Mouse (Mus musculus) 416B (cell line): ENCODE measurements around the gene Ddx11.

Experiments used
- DNase-seq: peaks from one replicate; pipeline ENCODE4 v3.0.0; 2011; ENCODE audit warnings: low read depth

Gene Ddx11

DNA sequence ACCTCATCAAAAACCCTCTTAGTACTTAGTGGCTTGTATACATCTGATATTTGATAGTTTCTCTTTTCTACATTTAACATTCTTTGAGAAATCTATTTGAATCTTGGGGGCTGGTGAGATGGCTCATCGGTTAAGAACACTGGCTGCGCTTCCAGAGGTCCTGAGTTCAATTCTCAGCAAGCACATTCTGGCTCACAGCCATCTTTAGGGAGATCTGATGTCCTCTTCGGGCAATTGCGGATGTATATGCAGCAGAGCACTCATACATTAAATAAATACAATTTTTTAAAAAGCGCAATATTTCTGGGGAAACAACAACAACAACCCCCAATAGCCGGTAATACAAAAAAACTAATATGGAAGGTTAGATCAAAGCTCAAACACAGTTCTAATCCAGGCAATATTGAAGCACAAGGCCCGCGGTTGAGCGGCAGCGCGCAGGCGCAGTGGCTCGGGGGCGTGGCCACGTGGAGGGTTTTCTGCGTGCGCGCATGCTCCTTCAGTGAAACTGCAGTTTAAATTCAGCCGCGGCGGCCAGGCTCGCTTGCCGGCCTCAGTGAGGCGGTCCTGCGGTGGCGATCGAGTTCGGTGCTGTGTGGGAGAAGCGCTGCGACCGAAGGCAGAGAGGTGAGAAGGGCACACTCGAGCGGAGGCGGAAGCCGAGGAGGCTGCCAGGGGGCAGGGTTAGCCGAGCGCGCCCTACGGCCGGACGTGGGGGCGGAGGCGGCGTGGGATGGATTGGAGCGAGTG is at the start of gene Ddx11:
Gene Ddx11, plus strand, starts transcription at position 455 of the 750 bp plus-strand sequence.
- peak; percentile 93 for DNase-seq

DNA sequence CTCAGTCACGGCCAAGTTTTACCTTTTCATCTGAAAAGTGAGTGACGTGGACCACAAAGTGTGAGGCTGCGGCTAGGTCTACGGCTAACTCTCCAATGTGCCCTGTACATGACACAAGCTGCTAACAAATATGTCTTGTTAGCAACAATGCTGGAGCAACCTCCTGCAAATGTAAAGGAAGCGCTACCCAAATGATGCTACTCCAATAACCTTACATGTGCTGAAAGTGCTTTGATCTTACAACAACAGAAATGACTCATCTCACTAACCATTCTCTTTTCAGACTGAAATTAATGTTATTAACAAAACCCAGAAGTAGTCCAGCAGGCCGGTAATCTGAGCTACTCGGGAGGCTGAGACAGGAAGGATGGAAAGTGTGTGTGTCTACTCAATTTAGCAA is 49.3 kb upstream of the Ddx11 start:
- peak; percentile 76 for DNase-seq

DNA sequence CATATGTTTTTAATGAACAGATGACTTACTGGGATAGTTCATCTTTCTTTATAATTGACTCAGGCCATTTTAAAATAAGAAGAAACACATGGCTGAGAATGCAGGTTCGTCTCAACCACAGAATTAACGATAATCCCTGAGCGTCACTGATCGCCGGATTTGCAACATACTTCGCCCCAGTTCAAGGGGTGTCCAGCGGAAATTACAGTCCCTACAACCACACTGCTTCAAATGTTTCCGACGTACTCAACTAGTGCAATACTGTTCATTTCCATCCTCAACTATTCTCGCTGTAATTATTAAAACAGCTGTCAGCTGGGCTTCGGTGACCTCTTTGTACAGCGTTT is 47.5 kb upstream of the Ddx11 start:
- DNase-seq = peak; percentile 74

DNA sequence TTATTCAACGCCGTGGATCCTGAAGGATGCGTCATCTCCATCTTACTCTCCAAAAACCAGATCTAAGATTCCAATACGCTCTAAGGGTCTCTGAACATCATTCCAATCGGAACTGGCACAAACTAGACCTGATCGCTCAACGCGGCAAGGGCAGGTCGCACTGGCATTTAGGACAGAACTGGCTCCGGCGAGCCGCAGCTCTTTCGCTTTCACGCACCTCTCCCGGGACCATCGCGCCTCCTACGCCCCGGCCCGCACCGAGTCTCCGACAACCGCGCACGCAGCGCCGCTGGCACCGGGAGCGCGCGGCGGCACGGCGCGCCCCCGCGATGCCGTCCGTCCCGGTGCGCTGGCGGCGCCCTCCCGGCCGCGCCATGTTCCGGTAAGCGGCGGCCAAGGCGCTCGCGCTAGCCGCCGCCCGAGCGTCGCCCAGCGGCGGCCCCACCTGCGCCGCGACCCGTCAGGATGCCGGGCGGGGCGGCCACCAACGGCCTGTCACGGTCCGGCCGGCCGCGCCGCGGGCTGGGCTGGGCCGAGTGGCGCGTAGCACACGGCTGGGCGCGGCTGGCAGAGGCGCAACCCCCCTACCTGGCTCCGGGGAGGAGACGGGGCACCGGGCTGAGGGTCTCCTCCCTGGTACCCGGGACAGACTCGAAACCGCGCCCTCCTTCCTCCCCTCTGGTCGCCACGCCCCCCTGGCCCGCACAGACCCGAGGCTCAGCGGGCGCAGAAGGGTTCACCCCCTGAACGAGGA is 47.0 kb upstream of the Ddx11 start:
- no peak for DNase-seq

DNA sequence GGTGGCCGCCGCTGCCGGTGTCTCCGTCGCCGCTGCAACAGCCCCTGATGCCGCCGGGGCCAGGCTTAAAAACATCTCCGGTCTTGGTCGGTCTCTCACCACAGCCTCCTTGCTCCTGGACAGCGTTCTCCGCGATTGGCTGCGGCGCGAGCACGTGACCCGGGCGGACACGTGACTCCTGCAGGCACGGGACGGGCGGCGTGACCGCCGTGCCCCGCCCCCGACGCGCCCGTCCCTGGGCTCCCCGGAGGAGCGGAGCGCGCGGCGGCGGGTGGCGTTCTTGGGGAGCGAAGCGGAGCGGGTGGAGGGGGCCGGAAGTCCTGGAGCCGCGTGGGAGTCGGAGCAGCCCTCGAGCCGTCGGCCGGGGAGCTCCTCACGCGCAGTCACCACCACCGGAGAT is 46.4 kb upstream of the Ddx11 start, which contains the start of gene Ankrd12:
Gene Ankrd12, minus strand, starts transcription at position 156 of the 400 bp plus-strand sequence.
- DNase-seq = peak; percentile 93

DNA sequence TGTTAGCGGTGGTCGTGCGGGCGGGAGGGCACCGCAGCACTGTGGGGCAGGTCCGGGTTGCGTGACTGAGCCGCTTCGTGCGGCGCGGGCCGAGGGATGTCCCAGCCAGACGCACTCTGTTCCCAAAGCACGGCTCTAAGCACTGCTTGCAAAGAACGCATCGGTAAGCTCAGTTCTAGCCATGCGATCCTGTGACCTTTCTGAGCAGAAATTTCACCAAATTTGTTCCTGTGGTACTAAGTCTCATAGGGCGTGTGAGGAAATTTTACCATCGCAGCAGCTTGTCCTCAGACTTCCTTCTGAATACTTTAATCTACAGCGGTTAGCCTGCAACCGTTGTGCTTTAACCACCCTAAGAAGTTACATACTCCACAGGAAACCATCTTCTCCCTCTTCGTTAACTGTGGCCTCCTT is 45.9 kb upstream of the Ddx11 start:
- peak; percentile 70 for DNase-seq

DNA sequence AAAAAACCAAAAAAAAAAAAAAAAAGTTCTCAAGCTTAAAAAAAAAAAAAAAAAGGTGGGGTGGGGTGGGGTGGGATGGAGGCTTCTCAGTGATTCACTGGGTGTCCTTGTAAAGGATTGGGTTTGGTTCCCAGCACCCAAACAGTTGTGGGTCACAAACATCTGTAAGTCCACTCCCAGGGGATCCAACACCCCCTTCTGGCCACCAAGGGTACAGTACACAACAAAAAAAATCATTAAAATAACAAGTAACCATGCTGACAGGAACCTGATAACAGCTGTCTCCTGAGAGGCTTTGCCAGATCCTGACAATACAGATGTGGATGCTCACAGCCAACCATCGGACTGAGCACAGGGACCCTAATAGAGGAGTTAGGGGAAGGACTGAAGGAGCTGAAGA is 38.8 kb upstream of the Ddx11 start:
- peak; percentile 30 for DNase-seq

DNA sequence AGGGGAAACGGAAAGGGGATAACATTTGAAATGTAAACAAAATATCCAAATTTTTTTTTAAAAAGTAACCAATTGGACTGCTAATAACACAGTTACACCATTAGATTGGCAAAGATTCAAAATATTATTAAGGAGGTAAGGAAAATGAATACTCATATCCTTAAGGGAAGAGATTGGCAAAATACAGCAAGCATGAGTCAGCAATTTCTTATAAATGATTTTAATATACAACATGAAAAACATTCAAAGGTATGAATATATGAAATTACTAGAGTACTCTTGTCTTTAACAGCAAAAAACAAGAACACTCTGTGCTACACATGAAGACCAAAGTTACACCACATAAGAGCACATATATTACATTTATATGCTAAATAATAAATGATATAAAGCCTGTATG is 38.3 kb upstream of the Ddx11 start:
- DNase-seq = no peak

DNA sequence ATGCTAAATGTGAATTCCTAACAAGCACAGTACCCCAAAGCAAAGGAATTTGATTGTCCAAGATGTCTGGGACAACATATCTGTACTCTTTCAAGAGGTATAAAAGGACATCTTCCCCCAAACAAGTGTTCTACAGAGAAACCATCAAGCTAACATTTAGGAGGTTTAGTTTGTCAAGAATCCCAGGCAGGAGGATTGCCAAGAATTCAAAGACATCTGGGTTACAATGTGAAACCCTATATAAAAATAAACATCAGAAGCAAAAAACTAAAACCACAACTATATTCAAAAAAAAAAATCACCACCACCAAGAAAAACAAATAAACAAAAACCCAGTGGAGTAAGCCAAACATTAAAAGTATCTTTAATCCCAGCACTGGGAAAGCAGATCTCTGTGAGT is 33.1 kb upstream of the Ddx11 start:
- DNase-seq = no peak

DNA sequence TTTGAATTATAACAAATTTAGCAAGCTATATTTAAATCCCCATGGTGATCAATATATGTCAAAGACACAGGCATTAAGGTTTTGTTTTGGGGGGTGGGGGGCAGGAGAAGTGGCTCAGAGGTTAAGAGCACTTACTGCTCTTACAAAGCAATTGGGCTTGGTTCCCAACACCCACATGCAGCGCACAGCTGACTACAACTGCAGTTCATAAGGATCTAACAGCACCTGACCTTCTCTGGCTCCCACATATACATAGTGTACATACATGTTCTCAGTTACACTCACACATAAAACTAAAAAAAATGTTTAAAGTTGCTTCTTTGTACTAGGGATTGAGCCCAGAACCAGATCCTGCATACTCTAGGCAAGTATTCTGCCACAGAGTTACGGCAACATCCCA is 31.9 kb upstream of the Ddx11 start:
- DNase-seq = no peak

DNA sequence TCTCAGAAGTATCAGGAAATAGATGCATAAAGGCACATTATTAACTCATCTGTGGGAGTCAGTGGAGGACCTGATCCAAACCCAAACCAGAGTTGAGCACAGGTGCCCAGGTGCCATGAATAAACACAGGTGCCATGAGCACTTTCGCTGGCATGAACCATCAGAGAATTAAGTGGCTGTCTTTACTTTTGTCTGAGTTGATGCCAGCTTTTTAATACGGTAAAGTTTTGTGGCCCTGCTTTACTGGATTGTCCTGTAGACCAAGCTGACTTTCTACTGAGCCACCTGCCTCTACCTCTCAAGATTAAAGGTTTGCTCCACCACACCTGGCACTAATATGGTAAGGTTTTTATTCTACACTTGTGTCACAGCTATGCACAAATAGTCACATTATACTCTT is 31.3 kb upstream of the Ddx11 start:
- DNase-seq = no peak

DNA sequence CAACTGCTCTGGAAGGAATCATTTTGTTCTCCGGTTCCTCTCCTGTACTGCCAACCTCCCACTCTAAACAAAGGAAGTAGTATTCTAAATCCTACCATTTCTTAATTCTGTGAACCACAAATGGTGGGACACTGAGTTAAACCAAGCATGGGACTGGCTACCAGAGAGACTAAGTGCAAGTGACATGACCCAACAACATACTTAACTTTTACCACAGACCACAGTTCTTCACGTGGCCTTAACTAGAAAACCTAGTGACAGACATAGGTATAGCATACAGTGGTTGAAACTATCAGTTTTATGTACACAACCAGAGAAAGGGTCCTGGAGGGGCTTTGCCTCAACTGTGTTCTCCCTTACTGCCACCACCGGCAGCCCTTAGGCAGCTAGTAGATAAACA is 30.7 kb upstream of the Ddx11 start:
- DNase-seq = peak; percentile 17

DNA sequence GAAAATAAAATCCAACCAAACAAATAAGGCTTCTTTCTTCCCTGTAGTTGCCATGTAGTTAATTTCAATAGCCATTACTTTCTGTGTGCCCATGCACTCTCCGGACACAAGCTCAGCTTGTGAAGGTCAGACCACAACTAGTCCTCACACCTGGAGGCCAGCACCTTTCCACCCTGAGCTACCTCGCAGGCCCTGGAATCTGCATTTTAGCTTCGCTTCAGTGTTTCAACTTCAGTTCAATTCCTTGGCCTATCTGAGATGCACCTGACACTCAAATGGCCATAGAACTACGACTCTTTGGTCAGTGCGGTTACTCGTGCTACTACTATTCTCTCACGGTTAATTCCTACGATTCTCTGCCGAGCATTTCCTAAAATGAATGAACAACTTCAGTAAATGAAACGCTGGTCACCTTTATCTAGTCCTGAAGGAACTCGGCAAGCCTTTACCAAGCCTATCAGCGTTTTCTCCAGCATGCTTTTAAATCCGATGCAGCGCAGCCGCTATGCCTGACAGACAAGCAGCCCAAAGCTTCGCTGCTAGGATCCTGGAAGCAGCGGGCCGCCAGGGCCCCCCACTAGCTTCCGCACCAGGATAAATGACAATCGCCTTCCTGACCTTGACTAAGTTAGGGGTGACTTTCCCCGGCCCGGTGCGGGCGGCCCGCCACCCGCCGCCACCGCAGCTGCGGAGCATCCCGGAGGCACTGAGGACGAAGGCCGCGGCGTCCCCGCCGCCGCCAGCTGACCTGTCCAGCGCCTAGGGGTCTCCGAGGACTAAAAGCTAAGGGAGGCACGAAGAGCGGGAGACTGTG is 22.5 kb upstream of the Ddx11 start:
- DNase-seq = peak; percentile 41

DNA sequence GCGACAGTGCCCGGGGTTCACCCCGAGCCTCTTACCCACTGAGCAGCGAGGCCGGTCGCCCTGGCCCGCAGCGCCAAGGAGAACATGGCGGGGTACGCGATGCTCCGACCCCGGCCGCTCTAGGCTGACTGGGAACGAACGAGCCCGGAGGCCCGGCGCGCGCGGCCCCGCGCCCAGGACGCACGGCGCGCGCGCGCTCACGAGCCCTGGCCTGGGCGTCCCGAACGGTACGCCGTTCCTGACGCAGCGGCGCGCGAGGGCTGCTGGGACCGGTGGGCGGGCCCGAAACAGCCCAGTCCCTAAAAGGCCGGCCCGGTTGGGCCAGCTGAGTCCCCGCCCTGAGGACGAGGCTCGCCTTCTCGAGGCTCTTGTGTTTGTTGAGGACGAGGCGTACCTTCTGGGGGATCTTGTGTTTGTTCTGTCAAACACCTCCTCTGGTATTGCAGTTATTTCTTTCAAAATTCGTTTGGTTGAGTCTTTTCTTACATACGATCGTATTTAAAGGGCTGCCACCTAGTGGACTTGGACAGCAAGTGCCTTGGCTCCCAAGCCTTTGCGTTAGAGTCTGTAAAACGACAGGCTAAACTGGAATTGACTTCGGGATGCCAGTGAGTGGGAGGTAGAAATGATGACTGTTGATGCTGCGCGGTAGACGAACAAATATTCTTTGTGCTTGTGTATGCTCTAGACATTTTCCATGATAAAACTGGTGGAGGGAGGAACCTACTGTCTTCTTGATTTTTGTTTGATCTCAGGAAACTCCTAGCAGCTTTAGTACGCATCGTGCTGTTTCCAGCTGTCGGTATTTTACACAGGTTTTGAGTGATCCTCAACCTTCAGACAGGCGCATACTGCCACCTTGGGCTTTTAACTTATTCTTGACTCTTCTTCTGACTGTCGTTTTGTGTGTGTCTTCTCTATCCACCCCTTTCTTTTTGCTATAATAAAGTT is 21.7 kb upstream of the Ddx11 start, which contains the start of gene Ndufv2:
Gene Ndufv2, minus strand, starts transcription at position 180 of the 951 bp plus-strand sequence.
- peak; percentile 94 for DNase-seq

DNA sequence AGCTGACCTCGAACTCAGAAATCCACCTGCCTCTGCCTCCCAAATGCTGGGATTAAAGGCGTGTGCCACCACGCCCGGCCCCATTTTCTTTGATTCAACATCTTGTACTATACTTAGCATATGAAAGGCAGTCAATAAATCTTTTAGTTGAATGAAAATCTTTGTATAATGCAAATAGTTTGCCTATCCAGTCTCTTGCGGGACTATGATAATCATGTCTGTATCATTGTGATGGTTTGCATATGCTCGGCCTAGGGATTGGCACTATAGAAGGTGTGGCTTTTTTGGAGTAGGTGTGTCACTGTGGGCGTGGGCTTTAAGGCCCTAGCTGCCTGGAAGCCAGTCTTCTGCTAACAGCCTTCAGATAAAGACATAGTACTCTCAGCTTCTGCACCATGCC is 19.2 kb upstream of the Ddx11 start:
- no peak for DNase-seq

DNA sequence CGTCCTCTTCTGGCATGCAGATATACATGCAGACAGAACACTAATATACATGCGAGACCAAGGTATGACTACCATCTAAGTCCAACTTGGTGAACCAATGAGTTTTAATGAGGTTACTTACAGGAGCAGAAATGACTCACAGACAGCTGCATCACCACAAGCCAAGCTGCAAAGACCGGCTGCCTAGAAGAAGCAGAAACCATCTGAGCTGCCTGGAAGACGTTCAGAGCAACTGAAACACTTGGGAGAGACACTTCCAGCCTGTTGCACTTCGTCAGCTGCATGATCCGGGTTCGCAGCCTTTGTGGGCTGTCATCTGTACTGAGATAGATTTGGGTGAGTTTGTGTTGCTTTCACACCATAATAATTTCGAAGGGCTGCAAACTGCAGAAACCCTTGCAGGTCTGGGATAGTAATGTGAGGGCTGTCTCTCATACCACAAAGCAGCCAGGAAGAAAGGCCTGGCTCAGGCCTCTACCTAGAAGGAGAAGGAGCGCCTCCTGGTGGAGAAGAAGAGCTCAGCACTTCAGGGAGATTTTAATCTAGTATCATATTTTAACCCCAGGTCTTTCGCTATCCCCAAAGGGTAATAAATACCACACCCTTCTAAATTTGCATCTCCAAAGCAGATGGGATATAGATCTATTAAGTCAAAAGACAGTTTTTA is 16.6 kb upstream of the Ddx11 start:
- DNase-seq = peak; percentile 85

DNA sequence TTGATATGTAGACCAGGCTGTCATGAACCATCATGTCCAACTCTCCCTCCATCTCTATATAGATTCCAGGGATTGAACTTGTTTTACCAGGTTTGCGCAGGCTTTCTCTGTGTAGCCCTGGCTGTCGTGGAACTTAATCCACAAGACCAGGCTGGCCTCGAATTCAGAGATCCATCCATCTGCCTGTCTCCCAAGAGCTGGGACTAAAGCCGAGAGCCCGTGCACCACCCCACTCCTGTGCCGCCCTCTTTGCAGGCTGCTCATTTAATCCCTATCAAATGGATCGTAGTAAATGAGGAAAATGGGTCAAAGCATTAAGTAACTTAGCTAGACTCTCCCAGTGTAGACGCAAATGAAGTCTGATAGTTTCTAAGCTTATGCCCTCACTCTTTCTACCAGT is 15.9 kb upstream of the Ddx11 start:
- no peak for DNase-seq

DNA sequence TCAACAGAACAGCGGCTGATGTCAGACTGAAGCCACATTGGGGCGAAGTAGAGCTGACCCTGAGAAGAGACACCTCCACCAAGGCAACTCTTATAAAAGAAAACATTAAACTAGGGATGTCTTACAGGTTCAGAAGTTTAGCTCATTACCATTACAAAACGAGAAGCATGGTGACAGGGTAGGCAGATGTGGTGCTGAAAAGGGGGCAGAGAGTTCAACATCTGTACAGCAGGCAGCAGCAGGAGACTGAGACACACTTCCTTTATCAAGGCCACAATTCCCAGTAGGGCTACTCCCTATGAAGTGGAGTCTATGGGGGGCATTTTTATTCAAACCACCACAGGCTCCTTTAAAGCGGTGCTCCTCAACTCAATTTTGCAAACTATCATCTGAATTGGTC is 15.1 kb upstream of the Ddx11 start:
- DNase-seq = no peak

DNA sequence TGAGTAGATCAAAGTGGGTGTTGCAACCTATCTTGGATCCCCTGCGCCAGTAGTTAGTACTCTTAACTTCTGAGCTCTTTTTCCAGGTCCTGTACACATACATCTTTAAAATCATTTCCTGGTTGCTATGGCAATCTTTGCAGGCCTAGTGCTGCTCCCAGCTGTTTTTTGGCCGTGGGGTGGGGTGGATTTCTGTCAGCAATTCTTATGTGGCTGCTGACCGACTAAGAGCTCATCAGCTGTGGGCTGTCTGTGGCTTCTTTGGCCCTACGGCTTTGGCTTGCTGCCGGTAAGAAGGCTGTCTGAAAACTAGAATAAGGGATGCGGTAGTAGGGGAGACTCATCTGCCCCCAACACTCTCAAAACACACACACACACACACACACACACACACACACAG is 12.6 kb upstream of the Ddx11 start:
- DNase-seq = peak; percentile 67

DNA sequence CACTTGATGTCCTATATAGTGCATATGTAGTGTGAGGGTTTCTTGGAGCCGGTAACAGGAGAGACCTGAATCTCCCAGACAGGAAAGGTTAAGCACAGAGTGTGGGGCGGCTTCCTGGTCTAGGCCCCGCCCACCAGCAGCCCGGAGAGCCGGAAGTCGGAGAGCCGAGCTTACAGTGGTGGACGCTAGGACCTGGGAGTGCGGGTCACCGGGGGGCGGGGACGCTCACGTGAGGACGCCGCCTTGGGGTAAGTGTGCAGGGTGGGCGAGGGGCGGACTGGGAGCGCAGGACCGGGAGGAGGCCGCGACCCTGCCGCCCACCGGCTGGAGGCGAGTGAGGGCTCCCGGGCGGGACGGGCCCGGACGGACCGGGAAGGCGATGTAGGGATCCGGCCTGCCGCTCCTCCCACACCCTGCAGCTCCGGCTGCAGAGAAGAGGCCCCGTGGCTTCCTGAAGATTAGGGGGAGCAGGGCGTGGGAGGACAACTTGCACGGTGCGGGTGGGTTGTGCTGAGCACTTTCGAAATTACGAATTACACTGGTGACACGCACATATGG is 11.8 kb upstream of the Ddx11 start, which contains the start of gene Washc1:
Gene Washc1, plus strand, starts transcription at position 144 of the 558 bp plus-strand sequence.
- peak; percentile 94 for DNase-seq
